ENCODE assay signal across 11 mouse cellular contexts in the genomic region with DNA sequence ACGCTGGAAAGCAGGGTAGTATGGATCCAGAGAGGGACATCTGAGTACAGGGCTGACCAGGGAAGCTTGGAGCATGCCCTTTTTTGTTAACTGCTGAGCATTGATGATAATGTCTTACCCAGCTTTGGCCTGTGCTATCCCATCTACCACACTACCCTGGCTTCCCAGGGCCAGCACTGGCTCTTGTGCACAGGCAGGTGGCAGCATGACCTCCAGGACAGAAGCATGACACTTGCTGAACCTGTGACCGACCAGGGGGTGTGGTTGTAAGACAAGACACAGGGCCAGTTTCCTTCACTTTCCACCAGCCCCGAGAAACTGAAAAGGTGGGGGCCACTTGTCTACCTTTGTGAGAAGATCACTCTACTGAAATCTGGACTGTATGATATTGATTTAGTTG. TPM values are rescaled to one million over a fixed set of nuclear protein-coding genes. Genes with fewer than 3 reads are reported as not detected.
DNase-seq lines count a peak whose midpoint lies in the region; ATAC-seq and TF ChIP-seq lines count a peak whose summit lies in the region.
"Had no signal": no experiment of that assay in that cellular context is flagged by ENCODE, and none has a peak within 500 bp of the region (broad histone marks: within the 10 kb centered on the region; RNA-seq: fewer than 3 reads in every experiment).

No protein-coding gene starts in this region.

- no peak overlapping the region for H3K27ac ChIP-seq in gastrocnemius, adult 2 months
- H3K27ac ChIP-seq in lung, postnatal 0 days (ENCODE audit: low read length): no peak overlapping the region
- H3K27ac ChIP-seq in limb, embryonic 10.5 days: no peak overlapping the region
- H3K27ac ChIP-seq: limb, embryonic 12.5 days had no signal

- peak; percentile 40; the same call in 1 of the 2 replicates for TF ChIP-seq CTCF in gastrocnemius, adult 2 months (IDR thresholded peaks at IDR 0.05)
- peak; percentile 19 for TF ChIP-seq CTCF in lung, postnatal 0 days (IDR thresholded peaks at IDR 0.05)

- H3K27me3 ChIP-seq in lung, postnatal 0 days (replicated peaks; ENCODE audit: insufficient read depth, low read length): no peaks in the 10 kb centered on the region
- 0 out of 2 replicates have a peak, but pooled peaks cover 10% of the 10 kb centered on the region for H3K27me3 ChIP-seq in limb, embryonic 10.5 days (ENCODE audit: low read depth, poor library complexity, severe bottlenecking)

- no peak for ATAC-seq in lung, postnatal 0 days
- ATAC-seq in neutrophil, adult 5-6 weeks (ENCODE audit: extremely low read depth, insufficient number of reproducible peaks, low FRiP score, poor library complexity, severe bottlenecking): peak; percentile 39; the same call in 1 of the 2 replicates
- ATAC-seq: midbrain, embryonic 16.5 days had no signal

- H3K4me3 ChIP-seq in gastrocnemius, adult 2 months: no peak overlapping the region
- H3K4me3 ChIP-seq in lung, postnatal 0 days (ENCODE audit: low read depth, low read length): no peak overlapping the region
- no peak overlapping the region for H3K4me3 ChIP-seq in limb, embryonic 10.5 days
- H3K4me3 ChIP-seq: limb, embryonic 12.5 days had no signal

- intact Hi-C loops in gastrocnemius, adult 2 months (cut with DNase I): loop anchor here (5.0 kb wide), 1 partner anchor 35 kb away; no protein-coding TSS in a partner anchor
- intact Hi-C loops in gastrocnemius, postnatal 36 days (cut with DNase I): no loop called here
- intact Hi-C loops in left cerebral cortex, postnatal 4 days (cut with DNase I): no loop called here

- 39% methylated on average over 3 of the region's 3 CpGs for whole genome bisulfite sequencing in lung, postnatal 0 days
- 70% methylated on average over 3 of the region's 3 CpGs for WGBS in limb, embryonic 10.5 days

- H3K9ac ChIP-seq in lung, postnatal 0 days (replicated peaks; ENCODE audit: low read depth): no peak overlapping the region
- H3K9ac ChIP-seq: limb, embryonic 12.5 days had no signal

- no peaks in the 10 kb centered on the region for H3K36me3 ChIP-seq in lung, postnatal 0 days (ENCODE audit: insufficient read depth, low read length)
- H3K36me3 ChIP-seq in limb, embryonic 10.5 days: no peaks in the 10 kb centered on the region
- H3K36me3 ChIP-seq: limb, embryonic 12.5 days had no signal

- H3K4me1 ChIP-seq in lung, postnatal 0 days (ENCODE audit: insufficient read depth, low read depth, low read length): no peaks in the 10 kb centered on the region
- peaks cover 21% of the 10 kb centered on the region for H3K4me1 ChIP-seq in limb, embryonic 10.5 days

- H3K9me3 ChIP-seq in lung, postnatal 0 days (ENCODE audit: low read length): no peaks in the 10 kb centered on the region
- no peaks in the 10 kb centered on the region for H3K9me3 ChIP-seq in limb, embryonic 10.5 days (replicated peaks)
- H3K9me3 ChIP-seq: limb, embryonic 12.5 days had no signal

- no peak for TF ChIP-seq EP300 in lung, postnatal 0 days (IDR thresholded peaks at IDR 0.05)

- H3K4me2 ChIP-seq in lung, postnatal 0 days (replicated peaks; ENCODE audit: low read depth, low read length): no peak overlapping the region
- H3K4me2 ChIP-seq: limb, embryonic 12.5 days had no signal

- peak; percentile 23 for DNase-seq in gastrocnemius, adult 2 months
- no peak for DNase-seq in gastrocnemius, postnatal 36 days
- no peak for DNase-seq in lung, postnatal 0 days (ENCODE audit: low spot score)
- no peak for DNase-seq in lung, postnatal 10 days
- DNase-seq in kidney, postnatal 25 days: peak; percentile 53 to 73
- no peak for DNase-seq in limb, embryonic 10.5 days (ENCODE audit: low spot score)
- no peak for DNase-seq in left cerebral cortex, postnatal 4 days
- DNase-seq: spleen, adult 18-20 months had no signal

RNA-seq across cellular contexts. Expression of a gene that starts 5.5 kb away (rescaled TPM):
- not detected for total RNA-seq in gastrocnemius, adult 2 months (2021)
- not detected for total RNA-seq in gastrocnemius, postnatal 36 days (2021)
- 59.2 and 60.3 TPM in 2 replicates for polyA plus RNA-seq in lung, postnatal 0 days (2015; fragmentation: Nextera tagmentation; extraction: Ambion mirVana)
- total RNA-seq in neutrophil, adult 5-6 weeks (2017): 1.7 and 2.5 TPM in 2 replicates
- polyA plus RNA-seq in limb, embryonic 10.5 days (2016; fragmentation: Nextera tagmentation; extraction: Ambion mirVana): 1.4 and 3.4 TPM in 2 replicates
- 1 to 10 TPM; 5.4 to 6.7 TPM for total RNA-seq in left cerebral cortex, postnatal 4 days (2021)

Comparison
In these comparisons a context has a peak if more than half of its experiments do, and no peak if none do; other contexts are left out.
1. DNase-seq: peak in gastrocnemius, adult 2 months (single experiment) and kidney, postnatal 25 days (2 of 2); none in gastrocnemius, postnatal 36 days (0 of 2), lung, postnatal 0 days (single experiment), lung, postnatal 10 days (single experiment), limb, embryonic 10.5 days (single experiment) and left cerebral cortex, postnatal 4 days (single experiment).